Mouse (Mus musculus) spleen, postnatal 4 days (tissue): ENCODE data around the gene Lrpap1.

ENCODE experiments used
- DNase-seq, 2 experiments: peaks; one replicate each; pipeline ENCODE4 v3.0.0; 2022; ENCODE audit warnings: low spot score in 2 of 2

Lrpap1 gene

GRCm38 (mm10) chr5:35104960-35105921, at the start of gene Lrpap1:
Gene Lrpap1 (minus strand): TSS chr5:35105766.
- peak; percentile 89 to 96 for DNase-seq

GRCm38 (mm10) chr5:35149939-35150338, 44.4 kb upstream of the Lrpap1 start:
- DNase-seq = no peak

GRCm38 (mm10) chr5:35149526-35149925, 44.0 kb upstream of the Lrpap1 start:
- DNase-seq = no peak

- no peak for DNase-seq
Measured at GRCm38 (mm10) chr5:35147963-35148767, 42.6 kb upstream of the Lrpap1 start.

- no peak for DNase-seq
Measured at GRCm38 (mm10) chr5:35147155-35147962, 41.8 kb upstream of the Lrpap1 start.

GRCm38 (mm10) chr5:35146747-35147146, 41.2 kb upstream of the Lrpap1 start:
- no peak for DNase-seq

GRCm38 (mm10) chr5:35144716-35145115, 39.1 kb upstream of the Lrpap1 start:
- DNase-seq = no peak

- no peak for DNase-seq
Measured at GRCm38 (mm10) chr5:35143460-35144245, 38.1 kb upstream of the Lrpap1 start.

- DNase-seq = no peak
Measured at GRCm38 (mm10) chr5:35142910-35143309, 37.3 kb upstream of the Lrpap1 start.

- no peak for DNase-seq
Measured at GRCm38 (mm10) chr5:35141316-35141715, 35.8 kb upstream of the Lrpap1 start.

GRCm38 (mm10) chr5:35138183-35138611, 32.6 kb upstream of the Lrpap1 start:
- DNase-seq = no peak

- no peak for DNase-seq
Measured at GRCm38 (mm10) chr5:35137510-35138182, 32.1 kb upstream of the Lrpap1 start.

GRCm38 (mm10) chr5:35135903-35136302, 30.3 kb upstream of the Lrpap1 start:
- no peak for DNase-seq

- DNase-seq = no peak
Measured at GRCm38 (mm10) chr5:35134286-35134685, 28.7 kb upstream of the Lrpap1 start.

GRCm38 (mm10) chr5:35133468-35133867, 27.9 kb upstream of the Lrpap1 start:
- DNase-seq = no peak

GRCm38 (mm10) chr5:35132278-35132980, 26.9 kb upstream of the Lrpap1 start:
- no peak for DNase-seq

GRCm38 (mm10) chr5:35131773-35132172, 26.2 kb upstream of the Lrpap1 start:
- peak; percentile 75 to 91 for DNase-seq

- no peak for DNase-seq
Measured at GRCm38 (mm10) chr5:35131237-35131636, 25.7 kb upstream of the Lrpap1 start.

GRCm38 (mm10) chr5:35129767-35130191, 24.2 kb upstream of the Lrpap1 start:
- DNase-seq = no peak

- no peak for DNase-seq
Measured at GRCm38 (mm10) chr5:35129208-35129607, 23.6 kb upstream of the Lrpap1 start.
